Mouse (Mus musculus) urinary bladder, adult 2 months (tissue): Measurements from ENCODE around the gene Rxfp2. TPM values are rescaled to one million over a fixed set of nuclear protein-coding genes. Genes with fewer than 3 reads are reported as not detected.

Experiments
- DNase-seq: peaks from one replicate; pipeline ENCODE4 v3.0.0; 2022; ENCODE audit warnings: low spot score
- polyA plus RNA-seq: library from polyadenylated mRNA; depleted of rRNA; stranded (reverse); fragments of >200 nt; gene quantifications from 2 replicates; pipeline ENCODE4 v1.2.3, GENCODE M21; 2012

Rxfp2 gene
- polyA plus RNA-seq, 1 experiment: 0.15 TPM

GRCm38 (mm10) chr5:150044533-150044932 is 26.1 kb downstream of the Rxfp2 start:
- DNase-seq: no peak

DNA sequence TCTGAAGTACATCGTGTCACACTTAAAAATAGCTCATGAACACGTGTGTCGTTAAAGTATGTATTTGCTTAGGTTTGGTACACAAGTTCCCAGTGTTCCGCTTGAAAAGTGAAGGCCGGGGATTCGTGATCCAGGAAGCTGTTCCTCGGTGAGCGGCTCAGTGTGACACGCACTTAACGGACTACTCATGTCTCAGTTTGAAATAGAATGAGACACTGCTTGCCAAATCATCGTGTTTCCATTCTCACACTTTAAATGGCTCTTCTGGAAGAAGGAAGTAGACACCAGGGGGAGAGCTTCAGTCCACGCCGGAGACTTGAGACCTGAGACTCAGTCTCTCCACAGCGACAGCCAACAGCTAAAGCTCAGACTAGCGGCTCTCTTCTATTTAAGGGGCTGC is 28.0 kb downstream of the Rxfp2 start:
- DNase-seq: no peak

GRCm38 (mm10) chr5:150049946-150050345 is 31.5 kb downstream of the Rxfp2 start:
- no peak for DNase-seq

GRCm38 (mm10) chr5:150051828-150052227 is 33.4 kb downstream of the Rxfp2 start:
- no peak for DNase-seq

DNA sequence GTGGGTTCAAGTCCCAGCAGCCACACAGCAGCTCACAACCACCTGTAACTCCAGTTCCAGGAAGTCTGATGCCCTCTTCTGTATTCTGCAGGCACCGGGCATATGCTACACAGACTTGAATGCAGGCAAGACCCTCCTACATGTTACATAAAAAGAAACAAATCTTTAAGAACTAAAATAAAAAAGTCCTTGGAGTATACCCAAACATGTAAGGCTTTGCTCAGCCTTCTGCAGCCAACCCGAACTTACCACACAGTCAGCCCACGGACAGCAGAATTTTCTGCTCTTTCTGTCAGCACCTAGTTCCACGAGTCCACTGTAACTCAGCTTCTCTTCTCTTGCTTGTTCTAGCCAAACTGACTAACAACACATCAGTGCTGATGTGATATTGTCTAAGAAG is 34.8 kb downstream of the Rxfp2 start:
- DNase-seq: no peak

GRCm38 (mm10) chr5:150053956-150054355 is 35.5 kb downstream of the Rxfp2 start:
- no peak for DNase-seq

DNA sequence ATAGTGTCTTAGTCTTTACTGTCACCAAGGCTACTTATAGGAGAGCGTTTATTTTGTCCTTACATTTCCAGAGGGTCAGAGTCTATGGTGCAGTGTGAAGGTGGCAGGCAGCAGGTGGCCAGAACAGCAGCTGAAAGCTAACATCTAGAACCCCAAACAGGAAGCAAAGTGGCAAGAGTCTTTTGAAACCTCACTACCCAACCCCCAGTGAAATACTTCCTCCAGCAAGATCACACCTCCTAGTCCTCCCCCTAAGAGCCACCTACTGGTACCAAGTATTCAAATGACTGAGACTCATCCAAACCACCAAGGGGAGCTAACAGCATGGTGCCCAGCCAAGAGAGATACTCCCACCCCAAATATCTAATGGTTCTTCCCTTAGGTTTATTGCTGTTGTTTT is 36.8 kb downstream of the Rxfp2 start:
- DNase-seq: no peak

- no peak for DNase-seq
Observed at GRCm38 (mm10) chr5:150056056-150056455, 37.6 kb downstream of the Rxfp2 start.

GRCm38 (mm10) chr5:150058845-150059244 is 40.4 kb downstream of the Rxfp2 start:
- no peak for DNase-seq

DNA sequence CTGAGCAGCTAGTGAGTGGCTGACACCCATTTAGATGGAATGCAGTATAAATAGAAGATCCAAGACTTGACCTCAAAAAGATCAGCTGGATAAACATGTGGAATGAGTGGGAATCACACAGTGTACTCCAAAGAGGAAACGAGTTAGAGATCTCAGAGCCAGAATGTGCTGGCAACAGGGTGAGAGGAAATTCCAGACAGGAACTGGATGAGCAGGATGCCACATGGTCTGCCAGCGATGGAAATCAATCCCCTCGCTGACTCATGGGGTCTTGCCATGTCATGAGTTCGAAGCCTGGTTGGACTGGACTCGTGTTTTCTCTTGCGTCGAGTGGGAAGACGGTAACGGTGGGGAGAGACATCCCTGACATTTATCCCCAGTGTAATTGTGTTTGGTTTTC is 41.0 kb downstream of the Rxfp2 start:
- DNase-seq: no peak

- no peak for DNase-seq
Observed at GRCm38 (mm10) chr5:150061086-150061485, 42.6 kb downstream of the Rxfp2 start.

DNA sequence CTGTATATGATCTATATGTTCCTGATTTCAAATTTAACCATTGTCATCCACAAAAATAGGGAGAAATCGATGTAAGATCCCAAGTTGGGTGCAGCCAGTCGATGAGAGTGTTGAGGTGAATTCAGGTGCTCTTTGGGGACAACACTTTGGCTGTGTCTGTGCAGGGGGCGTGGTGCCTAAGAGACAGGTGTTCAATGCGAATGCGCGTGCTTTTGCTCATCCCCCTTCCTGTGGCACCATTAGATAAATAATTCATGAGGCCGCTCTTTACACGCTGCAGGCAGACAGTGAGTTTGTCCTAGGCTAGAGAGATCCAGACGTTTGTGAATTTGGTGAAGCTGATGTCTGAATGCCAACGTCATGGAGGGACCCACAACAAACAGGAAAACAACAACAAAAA is 45.8 kb downstream of the Rxfp2 start:
- DNase-seq: no peak

DNA sequence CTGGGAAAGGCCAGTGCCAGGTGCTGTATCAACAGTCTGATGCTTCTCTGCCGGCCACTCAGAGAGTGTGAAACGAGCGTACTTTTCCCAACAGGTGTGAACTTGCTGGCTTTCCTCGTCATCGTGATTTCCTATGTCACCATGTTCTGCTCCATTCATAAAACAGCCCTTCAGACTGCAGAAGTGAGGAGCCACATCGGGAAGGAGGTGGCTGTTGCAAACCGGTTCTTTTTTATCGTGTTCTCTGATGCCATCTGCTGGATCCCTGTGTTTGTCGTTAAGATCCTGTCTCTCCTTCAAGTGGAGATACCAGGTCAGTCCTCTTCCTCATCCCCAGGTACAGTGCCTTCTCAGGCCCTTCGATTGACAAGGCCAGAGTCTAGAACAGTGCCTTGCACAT is 51.6 kb downstream of the Rxfp2 start:
- no peak for DNase-seq

DNA sequence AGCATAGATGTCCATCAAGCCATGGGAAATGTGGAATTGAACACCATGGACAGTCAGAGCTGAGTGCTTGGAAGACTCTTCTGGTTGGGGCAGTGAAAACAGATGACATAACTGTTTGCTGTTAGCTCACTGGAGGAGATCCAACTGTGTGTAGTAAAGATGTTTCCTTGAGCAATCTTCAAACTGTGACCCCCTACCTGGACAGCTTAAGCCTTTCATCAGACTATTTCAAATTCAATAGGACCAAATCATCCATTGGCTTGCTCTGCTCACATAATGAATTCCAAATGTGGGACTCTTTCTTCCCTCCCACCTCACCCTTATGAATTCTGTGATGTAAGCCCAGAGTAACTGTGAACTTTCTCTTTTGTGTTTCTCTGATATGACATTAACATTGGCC is 53.3 kb downstream of the Rxfp2 start:
- DNase-seq: no peak

DNA sequence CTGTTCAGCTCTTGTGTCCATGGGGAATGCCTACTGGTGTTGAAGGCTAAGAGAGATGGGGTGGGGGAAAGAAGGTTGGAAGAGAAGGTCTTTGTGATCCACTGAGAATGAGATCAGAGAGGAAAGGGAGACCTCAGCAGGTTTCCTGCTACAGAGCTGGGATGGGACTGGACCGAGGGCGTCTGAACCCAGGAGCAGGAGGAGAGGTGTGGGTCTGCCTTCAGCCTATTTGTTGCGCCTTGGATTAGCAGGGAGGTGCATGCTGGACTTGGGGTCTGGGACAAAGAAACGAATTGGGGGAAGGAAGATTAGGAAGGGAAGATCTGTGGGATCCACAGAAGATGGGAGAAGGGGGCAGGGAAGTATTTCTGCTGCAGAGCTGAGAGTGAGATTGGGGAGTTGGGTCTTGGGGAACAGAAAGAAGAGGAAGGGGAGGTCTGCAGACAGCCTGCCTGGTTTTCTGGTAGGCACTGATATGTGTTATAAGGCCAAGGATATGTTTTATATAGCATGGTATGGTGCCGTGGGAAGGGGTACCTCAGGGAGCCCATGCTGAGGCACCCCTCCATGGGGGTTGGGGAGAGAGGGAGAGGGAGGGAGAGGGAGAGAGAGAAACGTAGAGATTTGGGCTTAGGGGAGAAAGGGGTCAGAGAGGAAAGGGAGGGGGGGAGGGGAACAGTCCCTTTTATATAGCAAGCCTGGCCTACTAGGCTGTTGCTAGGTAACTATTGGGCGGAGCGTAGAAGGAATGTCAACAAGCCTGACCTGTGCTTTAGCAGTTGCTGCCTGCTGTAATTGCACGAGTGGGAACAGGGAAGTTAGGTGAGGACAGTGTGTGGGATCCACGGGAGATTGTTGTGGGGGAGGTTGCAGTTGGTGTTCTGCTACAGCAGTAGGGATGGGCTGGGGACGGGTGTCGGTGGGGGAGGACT is 61.7 kb downstream of the Rxfp2 start:
- no peak for DNase-seq

DNA sequence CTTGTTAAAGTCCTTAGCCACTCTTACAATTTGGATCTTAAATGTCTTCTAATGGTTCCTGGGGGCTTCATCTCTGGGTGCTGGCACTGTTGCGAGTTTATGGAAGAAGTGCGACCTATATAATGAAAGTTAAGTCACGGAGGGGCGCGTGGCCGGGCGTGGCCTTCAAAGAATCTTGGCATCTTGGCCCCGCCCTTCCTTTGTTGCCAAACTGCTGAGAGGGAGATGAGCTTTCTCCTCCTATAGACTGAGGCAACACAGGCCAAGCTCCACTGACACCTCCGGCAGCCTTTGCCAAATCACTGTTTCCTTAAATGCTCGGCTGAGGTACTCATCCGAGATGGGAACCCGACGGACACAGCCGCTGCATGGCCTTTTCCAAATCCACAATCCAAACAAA is 64.2 kb downstream of the Rxfp2 start:
- DNase-seq: no peak

DNA sequence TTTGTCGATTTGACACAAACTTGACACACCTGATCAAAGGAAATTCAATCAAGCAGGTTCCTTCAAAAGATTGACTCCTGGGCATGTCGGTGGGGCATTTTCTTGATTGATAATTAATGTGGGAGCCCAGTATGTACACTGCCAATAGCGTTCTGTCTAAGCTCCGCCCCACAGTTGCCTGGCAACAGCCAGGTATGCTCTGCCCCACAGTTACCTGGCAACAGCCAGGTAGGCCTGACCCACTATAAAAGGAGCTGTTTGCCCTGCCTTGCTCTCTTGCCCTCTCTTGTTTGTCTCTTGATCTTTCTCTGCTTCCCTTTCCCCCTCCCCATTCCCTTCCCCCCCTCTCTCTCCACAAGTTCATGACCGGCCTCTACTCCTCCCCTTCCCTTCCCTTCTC is 64.7 kb downstream of the Rxfp2 start:
- no peak for DNase-seq

GRCm38 (mm10) chr5:150097620-150098019 is 79.1 kb downstream of the Rxfp2 start:
- DNase-seq: no peak

GRCm38 (mm10) chr5:150098754-150099153 is 80.3 kb downstream of the Rxfp2 start:
- DNase-seq: no peak

- DNase-seq: no peak
Observed at GRCm38 (mm10) chr5:150101789-150102188, 83.3 kb downstream of the Rxfp2 start.

DNA sequence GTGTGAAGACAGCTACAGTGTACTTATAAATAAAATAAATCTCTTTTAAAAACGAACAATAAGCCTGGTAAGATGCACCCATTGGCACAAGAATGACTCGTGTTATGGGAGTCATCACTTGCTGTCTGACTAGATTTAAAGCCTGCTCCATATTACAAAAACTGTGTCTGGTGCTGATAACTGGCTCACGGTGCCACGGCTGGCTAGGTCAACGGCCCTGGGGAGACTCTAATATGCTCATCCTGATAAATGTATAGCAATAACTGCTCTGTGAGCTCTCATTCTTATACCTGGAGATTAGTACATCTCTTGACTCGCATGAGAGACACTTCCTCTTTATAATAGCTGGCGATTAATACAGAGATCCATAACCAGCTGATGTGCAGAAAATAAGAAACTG is 87.9 kb downstream of the Rxfp2 start:
- no peak for DNase-seq

- DNase-seq: no peak
Observed at GRCm38 (mm10) chr5:150111236-150111635, 92.8 kb downstream of the Rxfp2 start.

DNA sequence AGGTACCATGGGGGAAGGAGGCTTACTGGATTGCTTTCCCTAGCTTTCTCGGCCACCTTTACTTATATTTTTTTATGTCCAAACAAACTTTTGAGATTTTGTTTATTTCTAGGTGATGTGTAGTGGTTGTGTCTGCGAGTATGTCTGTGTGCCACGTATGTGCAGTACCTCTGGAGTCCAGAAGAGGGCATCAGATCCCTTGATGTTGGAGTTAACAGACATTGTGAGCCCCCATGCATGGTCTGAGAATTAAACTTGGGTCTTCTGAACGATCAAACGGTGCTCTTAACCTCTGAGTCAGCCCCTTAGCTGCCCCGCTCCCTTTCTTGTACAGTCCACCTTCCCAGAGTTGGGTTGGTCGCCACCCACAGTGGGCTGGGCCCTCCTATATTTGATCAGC is 95.5 kb downstream of the Rxfp2 start:
- DNase-seq: no peak

- no peak for DNase-seq
Observed at GRCm38 (mm10) chr5:150114778-150115177, 96.3 kb downstream of the Rxfp2 start.
